Mouse (Mus musculus): ENCODE results near the gene Gpr19.

GRCm38 (mm10) chr6:134903891-134904884 is 5.8 kb upstream of the Gpr19 start:
- TF ChIP-seq CTCF (IDR thresholded peaks at IDR 0.05; ENCODE audit: low read depth, low read length) (no peak), TAL1 (conservative IDR thresholded peaks at IDR 0.05; ENCODE audit: low read depth, low read length) (no peak)

Measured in G1E (cell line).